Mouse (Mus musculus): Measurements from ENCODE around the gene Hist1h2bg.
A peak's percentile ranks its signal among the peaks of the same experiment; 100 is the strongest.

Hist1h2bg gene

GRCm38 (mm10) chr13:23571022-23571503, at the start of gene Hist1h2bg, which contains the start of gene Hist1h2ae:
Gene Hist1h2bg, plus strand, starts transcription at chr13:23571396.
Gene Hist1h2ae, minus strand, starts transcription at chr13:23571220.
- DNase-seq (ENCODE audit: low spot score in 2 of 2), result peak; percentile 80 to 88

- peak; percentile 70 to 80 for DNase-seq (ENCODE audit: low spot score in 2 of 2)
These were observed 49.5 kb upstream of the Hist1h2bg start for GRCm38 (mm10) chr13:23521703-23522102.

GRCm38 (mm10) chr13:23523976-23524375, 47.2 kb upstream of the Hist1h2bg start:
- no peak for DNase-seq (ENCODE audit: low spot score in 2 of 2)

- peak; percentile 55 to 60 for DNase-seq (ENCODE audit: low spot score in 2 of 2)
These were observed 46.5 kb upstream of the Hist1h2bg start for GRCm38 (mm10) chr13:23524654-23525053.

- DNase-seq (ENCODE audit: low spot score in 2 of 2), result no peak
These were observed 45.3 kb upstream of the Hist1h2bg start for GRCm38 (mm10) chr13:23525901-23526300.

- DNase-seq (ENCODE audit: low spot score in 2 of 2), result peak; percentile 85 to 90
These were observed 44.9 kb upstream of the Hist1h2bg start for GRCm38 (mm10) chr13:23526312-23526711.

- DNase-seq (ENCODE audit: low spot score in 2 of 2), result no peak
These were observed 42.2 kb upstream of the Hist1h2bg start for GRCm38 (mm10) chr13:23529005-23529404.

- no peak for DNase-seq (ENCODE audit: low spot score in 2 of 2)
These were observed 41.6 kb upstream of the Hist1h2bg start for GRCm38 (mm10) chr13:23529480-23530165.

- peak; percentile 66 to 80 for DNase-seq (ENCODE audit: low spot score in 2 of 2)
These were observed 40.9 kb upstream of the Hist1h2bg start for GRCm38 (mm10) chr13:23530181-23530900.

GRCm38 (mm10) chr13:23530901-23531875, 40.0 kb upstream of the Hist1h2bg start, which contains the start of gene Hist1h4h:
Gene Hist1h4h, plus strand, starts transcription at chr13:23531050.
- peak; percentile 97 to 99 for DNase-seq (ENCODE audit: low spot score in 2 of 2)

GRCm38 (mm10) chr13:23532262-23533075, 38.7 kb upstream of the Hist1h2bg start:
- no peak for DNase-seq (ENCODE audit: low spot score in 2 of 2)

- peak; percentile 75 to 84 for DNase-seq (ENCODE audit: low spot score in 2 of 2)
These were observed 37.4 kb upstream of the Hist1h2bg start, which contains the start of gene Hist1h2af for GRCm38 (mm10) chr13:23533560-23534367. Gene Hist1h2af, plus strand, starts transcription at chr13:23533906.

- no peak for DNase-seq (ENCODE audit: low spot score in 2 of 2)
These were observed 36.6 kb upstream of the Hist1h2bg start for GRCm38 (mm10) chr13:23534368-23535131.

GRCm38 (mm10) chr13:23535137-23536075, 35.8 kb upstream of the Hist1h2bg start, which contains the start of gene Hist1h3g:
Gene Hist1h3g, plus strand, starts transcription at chr13:23535422.
- peak; percentile 87 to 92 for DNase-seq (ENCODE audit: low spot score in 2 of 2)

GRCm38 (mm10) chr13:23536076-23536822, 34.9 kb upstream of the Hist1h2bg start:
- DNase-seq (ENCODE audit: low spot score in 2 of 2), result no peak

- DNase-seq (ENCODE audit: low spot score in 2 of 2), result no peak
These were observed 34.0 kb upstream of the Hist1h2bg start for GRCm38 (mm10) chr13:23537006-23537710.

All from spleen, postnatal 36 days (tissue).